Mouse (Mus musculus) monocyte, adult 2 months (primary cell): ENCODE measurements around the gene Tcf12.

ENCODE experiments used
- DNase-seq, 2 experiments: peaks; one replicate each; pipeline ENCODE4 v3.0.0; 2022; ENCODE audit warnings: low spot score in 2 of 2, low read depth in 1 of 2

Tcf12 gene

DNA sequence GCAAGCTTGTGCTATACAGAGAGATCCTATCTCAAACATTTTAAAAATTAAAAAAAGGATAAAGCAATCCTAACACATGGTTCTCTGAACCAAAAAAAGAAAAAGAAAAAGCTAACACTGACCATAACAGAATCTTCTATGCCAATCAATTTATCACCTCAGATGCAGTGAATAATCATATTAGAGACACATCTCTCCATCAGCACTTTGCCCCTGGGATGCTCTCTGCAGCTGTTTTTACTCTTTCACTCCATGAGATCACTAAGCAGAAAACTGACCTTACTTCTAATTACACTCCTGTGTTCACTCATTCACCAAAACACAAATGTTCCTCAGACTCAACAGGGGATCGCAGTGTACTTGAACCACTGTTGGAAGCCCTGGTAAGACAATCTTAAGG, 128.8 kb downstream of the Tcf12 start:
- no peak for DNase-seq

DNA sequence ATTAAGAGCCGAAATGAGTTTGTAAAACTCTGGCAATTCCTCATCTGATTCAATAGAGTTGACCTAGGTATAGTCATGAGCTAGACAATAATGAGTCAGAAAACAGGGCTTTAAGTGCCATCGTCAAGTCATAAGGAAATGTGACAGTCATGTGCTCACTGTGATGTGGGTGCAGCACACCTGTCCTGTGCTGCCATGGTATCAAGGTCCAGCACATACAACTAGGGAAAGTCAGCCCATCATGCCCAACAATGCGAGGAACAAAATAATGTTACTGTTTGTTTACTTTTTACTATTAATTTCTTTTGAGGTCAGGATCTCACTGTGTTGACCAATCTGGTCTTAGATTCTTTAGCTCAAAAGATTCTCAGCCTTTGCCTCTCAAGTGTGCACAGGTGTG, 130.6 kb downstream of the Tcf12 start:
- no peak for DNase-seq

DNA sequence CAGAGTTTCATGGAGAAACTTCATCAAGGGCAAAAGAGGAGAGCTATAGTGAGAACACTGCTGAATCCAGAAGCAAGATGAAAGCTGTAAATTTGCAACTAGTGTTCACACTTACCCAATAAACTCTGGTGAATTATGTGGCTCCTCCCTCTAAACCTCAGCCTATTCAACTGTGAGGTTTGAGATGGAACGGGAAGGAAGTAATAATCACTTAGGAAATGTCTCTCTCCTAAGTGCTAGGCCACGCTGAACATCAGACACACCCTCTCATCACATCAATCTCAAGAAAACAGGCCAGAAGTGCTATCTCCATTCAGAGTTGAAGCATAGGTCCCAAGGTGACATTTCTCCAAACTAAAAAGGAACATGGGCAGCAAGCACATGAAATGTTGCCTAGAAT, 131.1 kb downstream of the Tcf12 start:
- DNase-seq: no peak

DNA sequence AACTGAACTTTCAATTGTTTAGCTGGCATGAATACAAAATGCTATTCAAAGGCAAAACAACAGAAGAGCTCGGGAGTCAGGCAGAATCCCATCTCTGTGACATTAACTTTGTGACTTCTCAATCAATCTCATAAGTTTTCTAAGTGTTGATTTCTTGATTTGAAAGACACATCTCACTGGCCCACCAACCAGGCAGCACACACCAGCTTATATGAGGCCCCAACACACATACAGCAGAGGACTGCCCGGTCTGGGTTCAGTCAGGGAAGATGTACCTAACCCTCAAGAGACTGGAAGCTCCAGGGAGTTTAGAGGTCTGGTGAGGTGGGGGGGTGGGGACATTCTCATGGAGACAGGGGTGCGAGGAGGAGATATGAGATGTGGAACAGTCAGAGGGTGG, 132.8 kb downstream of the Tcf12 start:
- no peak for DNase-seq

DNA sequence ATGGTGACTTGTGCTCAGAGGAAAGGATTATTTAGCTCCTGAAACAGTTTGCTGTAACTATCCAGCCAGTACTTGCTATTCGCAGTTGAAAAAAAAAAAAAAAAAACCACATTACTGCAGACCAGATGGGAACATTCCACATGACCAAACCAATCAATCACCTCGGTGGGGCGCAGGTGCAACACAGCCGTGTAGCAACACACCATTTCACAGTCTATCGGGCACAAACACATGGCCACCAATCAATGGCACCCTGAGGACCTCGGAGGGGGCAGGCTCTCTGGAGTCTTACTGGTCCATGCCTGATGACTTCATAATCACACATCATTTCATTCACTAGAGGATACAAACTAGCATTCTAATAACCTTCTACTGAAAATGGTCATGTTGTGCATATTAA, 135.6 kb downstream of the Tcf12 start:
- no peak for DNase-seq

DNA sequence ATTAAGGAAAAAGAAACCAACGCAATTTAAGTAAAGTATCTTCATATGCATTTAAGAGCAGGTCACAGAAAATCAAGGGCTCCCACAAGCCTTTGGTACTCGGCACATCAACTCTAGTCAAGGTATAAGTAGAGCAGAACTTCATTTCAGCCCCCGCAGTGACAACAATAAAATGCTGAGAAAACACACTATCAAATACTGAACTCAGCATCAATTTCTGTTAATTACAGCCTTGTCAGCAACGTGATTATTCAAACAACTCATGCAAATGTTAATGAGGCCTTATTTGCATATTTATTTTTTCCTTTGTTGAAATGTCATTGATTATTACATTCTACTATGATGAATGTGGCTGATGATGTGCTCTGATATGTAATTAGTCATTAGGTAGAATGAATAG, 136.5 kb downstream of the Tcf12 start:
- DNase-seq: no peak

DNA sequence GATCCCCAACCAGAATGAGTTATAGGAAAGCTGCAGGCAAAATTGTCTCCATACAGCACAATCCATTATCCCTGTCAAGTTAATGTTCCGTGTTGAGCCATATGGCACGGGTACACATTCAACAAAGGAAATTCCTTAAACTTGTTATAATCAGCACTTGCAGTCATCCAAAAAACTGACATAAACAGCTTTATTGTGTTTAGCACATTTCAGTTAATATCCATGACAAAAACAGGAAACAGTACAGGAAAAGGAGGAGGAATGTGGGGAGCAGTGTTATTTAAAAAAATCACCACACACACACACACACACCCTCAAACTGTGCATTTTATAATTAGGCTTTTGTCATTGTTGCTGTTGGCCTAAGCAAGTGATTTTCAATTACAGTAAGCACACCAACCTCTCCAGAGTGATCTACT, 137.1 kb downstream of the Tcf12 start:
- no peak for DNase-seq

DNA sequence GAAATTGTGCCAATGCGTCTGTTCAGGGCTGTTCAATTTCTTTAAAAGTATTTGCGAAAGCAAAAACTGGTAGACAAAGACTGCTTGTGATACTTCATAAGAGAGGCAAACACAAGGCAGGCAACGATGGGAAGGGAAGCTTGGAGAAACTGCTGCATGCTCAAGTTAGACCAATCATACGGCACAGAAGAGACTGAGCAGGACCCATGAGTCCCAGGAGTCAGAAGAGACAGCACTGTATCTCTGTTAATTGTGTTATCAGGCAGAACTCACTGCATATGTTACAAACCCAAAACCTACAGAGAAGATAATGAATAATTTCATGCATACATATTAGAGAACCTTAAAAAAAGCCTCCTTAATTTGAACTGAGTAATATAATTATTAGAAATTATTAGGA, 147.6 kb downstream of the Tcf12 start:
- DNase-seq: no peak

DNA sequence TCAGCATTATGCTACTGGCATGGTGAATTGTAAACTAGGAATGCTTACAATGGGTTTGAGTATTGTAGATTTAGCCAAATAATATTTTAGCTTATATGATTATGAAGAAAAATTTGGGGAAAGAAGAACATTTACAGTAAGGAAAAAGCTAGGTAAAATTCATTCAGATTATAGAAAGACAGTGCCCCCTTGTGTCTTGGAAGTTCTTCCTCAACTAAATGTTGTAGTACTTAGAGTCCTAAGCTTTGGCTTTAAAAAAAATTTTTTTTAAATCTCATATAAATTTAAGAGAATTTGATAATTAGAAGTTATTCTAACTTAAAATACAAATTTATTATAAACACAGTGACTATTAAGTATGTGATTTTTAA, 151.7 kb downstream of the Tcf12 start:
- no peak for DNase-seq

DNA sequence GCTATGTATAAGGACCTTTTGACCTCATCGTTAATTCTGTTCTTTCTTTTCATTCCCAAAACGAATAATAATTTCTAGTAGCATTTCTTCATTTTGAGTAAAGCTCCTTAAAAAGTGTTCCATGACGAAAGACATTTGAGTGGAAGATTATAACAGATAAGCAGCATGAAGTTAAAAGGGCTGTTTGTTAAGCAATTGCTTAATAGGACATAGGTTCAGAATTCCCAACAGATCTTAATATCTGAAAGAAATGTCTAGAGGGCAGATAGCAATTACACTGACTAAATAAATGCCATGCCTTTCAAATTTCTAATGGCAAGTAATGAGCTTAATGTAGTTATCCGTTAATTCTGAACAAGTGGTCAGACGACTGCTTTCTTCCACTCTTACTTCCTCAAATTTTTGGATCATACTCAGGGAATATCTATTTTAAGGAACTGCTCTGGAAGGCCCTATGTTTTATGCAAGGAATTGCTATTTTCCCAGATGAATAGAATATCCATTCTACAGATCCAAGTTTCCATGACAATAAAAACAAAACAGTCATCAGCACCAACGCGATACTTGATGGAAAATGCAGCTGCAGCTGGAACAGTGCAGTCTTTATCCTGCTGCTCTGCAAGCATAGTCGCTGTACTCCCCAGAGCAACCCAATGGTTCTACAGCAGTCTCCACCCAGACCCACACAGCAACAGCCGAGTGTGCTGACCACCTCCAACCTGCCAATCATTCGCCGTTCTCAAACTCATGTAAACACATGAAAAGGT, 152.2 kb downstream of the Tcf12 start:
- no peak for DNase-seq

DNA sequence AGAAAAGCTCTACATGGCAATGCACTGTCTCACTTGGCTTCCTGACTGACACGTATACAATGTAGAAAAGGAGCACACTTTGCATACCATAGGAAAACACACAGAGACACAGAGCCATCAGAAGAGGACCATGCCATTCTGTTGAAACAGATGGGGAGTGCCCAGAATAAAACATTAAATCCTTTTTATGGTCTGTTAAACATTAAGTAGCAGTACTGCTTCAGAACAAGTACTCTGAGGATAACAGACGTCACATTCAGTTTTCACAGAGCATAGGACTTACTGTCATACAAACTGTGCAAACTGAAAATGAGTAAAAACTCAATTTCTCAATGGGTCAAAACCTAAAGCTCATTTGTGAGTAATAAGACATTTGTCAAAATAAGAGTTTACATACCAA, 158.5 kb downstream of the Tcf12 start:
- DNase-seq: no peak

DNA sequence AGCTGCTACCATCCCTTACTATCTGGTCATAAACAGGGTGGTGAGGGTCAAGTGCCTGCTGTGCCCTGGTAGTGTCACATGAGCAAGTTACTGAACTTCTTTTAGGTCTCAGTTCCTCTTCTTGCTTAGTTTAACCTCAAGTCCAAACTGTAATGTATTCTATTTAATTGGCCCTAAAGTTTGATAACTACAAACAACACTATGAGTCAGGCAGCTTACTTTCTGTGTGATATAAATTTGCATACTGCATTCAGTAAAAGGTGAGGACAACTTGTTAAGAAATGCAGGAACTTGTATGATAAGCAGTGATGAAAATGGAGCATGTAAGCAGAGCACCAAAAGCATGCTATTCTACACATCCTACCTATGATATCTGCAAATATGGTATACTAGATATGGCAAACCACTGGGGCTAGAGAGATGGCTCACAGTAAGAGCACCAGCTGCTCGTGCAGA, 159.0 kb downstream of the Tcf12 start:
- DNase-seq: no peak

DNA sequence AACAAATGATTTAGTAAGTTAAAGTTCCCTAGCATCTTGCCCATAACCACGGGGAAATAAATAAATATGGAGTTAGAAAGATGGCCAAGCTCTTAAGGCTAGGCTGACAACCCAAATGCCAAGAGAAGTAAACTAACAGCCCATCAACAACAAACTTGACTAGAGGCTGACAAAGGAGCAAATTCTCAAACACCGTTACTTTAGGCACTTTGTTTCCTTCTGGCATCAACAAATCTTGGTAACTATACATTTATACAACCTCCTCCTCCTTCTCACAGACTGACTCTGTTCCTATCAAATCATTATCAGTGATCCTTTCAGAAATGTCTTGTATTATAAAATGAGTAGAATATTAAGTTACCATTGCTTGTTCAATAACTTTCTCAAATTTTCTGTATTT, 159.7 kb downstream of the Tcf12 start:
- no peak for DNase-seq

DNA sequence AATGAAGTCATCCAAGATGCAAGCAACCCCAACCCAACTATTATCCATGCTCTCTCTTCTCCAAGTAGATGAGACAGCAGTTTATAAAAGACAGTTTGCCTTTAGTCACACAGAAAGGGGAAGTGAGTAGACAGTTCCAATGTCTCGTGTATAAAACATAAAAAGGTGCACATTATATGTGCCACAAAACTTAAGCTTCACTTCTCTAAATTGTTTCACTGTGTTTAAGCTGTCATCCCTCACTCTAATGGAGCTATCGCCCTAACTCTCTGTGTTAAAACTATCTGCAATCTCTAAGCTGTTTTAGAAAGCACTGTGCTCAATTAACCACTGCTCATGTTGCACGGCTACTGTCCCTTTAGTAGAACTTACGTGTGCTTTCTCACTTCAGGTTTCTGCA, 160.3 kb downstream of the Tcf12 start:
- DNase-seq: peak in 1 of 2 experiments; percentile 30

DNA sequence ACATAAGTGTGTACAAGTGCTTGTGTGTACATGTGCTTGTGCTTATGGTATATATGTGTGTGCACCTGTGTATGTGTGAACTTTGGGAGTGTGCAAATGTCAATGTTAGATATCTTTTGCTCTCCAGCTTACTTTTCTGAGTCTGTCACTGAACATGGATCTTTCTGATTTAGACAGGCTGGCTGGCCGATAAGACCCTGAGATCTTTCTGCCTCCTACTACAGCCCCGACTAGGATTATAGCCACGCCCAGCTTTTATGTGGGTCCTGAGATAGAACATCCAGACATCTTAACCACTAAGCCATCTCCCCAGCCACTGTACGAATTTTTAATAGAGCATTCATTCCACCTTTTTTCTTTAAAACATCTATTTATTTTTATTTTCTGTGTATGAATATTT, 166.9 kb downstream of the Tcf12 start:
- DNase-seq: no peak

DNA sequence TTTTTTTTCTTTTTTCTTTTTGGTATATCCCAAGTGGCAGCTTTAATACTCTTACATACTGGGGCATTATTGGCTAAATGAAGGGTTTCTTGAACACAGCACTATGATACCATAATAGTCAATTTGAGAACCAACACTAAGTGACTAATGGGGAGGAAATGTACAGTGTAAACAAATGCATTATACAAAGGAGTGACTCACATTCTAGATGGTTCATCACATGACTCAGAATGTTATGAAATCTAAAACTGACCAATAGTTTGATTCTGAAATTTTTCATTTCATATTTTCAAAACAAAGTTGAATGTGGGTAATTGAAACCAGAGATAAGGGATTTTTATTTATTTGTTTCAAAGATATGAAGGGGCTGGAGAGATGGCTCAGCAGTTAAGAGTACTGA, 169.2 kb downstream of the Tcf12 start:
- DNase-seq: no peak

DNA sequence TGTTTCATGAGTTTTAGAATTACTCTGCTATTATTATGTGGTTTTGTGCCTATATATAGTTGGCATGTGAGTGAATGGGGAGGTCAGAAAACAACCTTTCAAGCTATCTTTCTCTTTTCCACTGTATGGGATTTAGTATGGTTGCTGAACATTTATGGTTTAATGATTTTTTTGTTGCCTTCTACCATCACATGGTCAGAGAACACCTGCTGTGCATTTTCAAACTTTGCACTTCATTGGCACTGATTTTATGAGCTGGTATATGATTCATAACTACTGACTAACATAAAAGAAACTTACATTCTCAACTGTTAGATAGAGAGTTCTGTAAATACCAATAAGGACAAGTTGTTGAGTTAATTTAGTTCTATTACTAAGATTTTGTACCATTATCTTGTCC, 171.7 kb downstream of the Tcf12 start:
- DNase-seq: no peak

DNA sequence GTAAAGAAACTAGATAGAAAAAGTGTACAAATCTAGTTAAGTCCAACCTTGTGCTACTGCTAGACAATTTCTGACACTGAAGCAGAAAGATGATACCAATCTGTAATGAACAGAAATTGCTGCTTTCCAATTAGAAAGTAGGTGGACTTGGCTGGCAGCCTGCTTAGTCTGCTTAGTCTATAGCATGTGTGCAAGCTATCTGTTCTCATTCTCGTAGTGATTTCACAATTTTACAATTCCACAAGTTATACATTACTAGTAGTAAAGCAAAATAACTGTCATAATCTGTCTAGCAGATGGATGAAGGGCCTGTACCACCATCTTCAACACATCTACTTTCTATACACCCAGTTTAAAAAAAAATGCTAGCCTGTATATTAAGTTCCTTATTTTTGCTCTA, 175.5 kb downstream of the Tcf12 start:
- DNase-seq: no peak

DNA sequence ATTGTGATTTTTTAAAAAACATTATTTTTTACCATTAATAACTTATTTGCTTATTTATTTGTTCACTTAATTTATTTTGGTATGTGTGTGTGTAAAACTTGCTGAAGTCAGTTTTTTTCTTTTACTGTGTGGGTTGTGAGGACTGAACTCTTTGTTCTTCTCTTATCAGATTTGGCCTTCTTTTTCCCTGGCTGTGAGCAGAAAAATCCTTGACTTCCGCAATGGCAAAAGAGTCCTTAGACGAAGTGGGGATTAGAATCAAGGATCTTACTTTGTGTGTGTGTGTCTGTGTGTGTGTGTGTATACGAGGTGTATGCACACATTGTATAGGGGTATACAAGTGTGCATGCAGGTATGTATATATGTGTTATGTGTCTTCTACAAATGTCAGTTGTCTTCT, 176.8 kb downstream of the Tcf12 start:
- no peak for DNase-seq

DNA sequence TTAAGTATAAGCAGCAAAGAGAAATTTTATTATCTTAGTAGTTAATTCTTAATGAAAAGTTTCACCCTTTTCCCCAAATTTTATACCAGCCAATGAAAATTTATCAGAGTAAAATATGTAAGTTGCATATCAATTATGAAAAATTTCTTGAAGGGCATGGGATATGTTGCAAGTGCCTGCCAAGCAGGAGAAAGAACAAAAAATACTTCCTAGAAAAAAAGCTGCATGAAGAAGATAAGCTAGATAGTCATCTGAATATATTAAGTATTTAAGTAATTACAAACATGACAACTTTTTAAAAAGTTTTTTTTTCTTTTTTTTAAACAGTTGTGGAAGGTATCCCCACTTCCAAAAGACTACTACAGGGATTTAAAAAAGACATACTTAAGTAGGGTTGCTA, 179.7 kb downstream of the Tcf12 start:
- no peak for DNase-seq

DNA sequence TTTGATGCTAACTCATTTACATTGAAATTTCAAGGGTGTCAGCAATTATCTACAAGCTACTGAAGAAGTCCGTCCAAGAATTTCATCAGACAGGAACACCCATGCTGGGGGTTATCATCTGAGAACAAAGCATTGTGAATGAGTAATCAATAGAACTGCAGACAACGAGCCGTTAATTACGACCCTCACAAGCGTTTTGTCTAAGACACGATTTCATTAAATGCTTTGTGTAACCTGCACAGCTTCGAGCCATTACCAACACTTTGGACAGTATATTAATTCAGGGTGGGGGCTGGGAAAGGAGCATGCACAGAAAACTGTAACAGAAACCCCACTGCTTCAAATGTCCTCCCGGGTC, 180.3 kb downstream of the Tcf12 start:
- no peak for DNase-seq

DNA sequence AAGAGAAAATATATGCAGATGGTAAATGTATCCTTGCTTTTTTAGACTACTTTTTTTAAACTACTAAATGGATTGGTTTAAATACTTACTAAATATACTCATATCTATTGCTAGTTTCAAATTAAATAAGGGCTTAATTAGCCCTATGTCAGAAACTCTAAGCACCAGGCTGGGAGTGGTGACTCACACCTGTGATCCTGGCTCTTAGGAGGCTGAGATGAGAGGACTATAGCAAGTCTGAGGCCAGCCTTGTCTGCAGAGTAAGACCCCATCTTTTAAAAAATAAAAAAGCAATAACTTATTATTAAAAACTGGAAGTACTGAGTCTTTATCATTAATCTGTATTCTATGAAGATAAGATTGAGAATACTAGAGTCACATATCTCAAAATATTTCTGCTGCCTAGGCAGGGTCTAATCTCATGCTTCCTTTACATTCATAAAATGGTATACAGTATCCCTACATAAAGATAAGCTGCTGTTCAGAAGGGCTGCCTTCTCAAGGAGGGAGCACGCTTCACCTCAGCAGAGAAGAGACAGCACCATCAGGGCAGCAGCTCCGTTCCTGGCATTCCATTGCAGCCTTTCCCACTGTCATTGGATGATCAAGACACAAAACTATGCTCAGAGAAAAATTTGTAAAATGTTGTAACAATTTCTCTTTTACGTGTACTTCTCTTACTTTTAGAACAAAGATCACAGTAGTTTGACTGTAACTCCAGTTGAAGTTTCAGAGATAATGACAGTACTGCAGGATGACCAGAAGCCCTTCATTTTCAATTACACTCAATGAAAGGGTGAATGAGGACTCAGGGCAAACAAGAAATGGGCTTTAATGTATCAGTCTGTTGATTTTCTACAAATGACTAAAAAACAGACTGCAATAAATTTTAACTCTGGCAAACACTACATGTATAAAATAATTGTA, 181.0 kb downstream of the Tcf12 start:
- DNase-seq: no peak

DNA sequence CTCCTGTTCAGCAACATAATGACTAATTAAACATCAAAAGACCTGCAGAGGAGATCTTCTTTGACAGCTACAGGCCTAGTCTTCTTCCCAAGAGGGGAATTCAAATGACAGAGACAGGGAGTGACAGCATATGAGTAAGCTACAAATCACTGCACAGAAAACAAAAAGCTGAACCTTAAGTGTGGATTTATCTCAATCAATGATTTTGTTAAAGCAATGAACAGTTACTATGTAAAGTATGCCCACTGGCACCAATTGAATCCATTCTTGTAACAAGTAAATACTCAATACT, 195.1 kb downstream of the Tcf12 start:
- DNase-seq: no peak
